9 mouse cellular contexts compared by ENCODE assay signal in genomic region chr5:134747512-134747893, GRCm38 (mm10). TPM values are rescaled to one million over a fixed set of nuclear protein-coding genes. Genes with fewer than 3 reads are reported as not detected.
DNase-seq lines count a peak whose midpoint lies in the region; ATAC-seq lines count a peak whose summit lies in the region.
"Had no signal": no experiment of that assay in that cellular context is flagged by ENCODE, and none has a peak within 500 bp of the region (broad histone marks: within the 10 kb centered on the region; RNA-seq: fewer than 3 reads in every experiment).

No protein-coding gene starts in this region.

- no peak for ATAC-seq in megakaryocyte-erythroid progenitor cell, adult 5-6 weeks (replicated peaks; ENCODE audit: low FRiP score, low TSS enrichment, poor library complexity, severe bottlenecking)

- peaks cover 59% of the 10 kb centered on the region for H3K27me3 ChIP-seq in hindbrain, embryonic 10.5 days (ENCODE audit: insufficient read depth, poor library complexity, severe bottlenecking)

- H3K9me3 ChIP-seq in hindbrain, embryonic 10.5 days = no peaks in the 10 kb centered on the region

- H3K27ac ChIP-seq in hindbrain, embryonic 10.5 days = peak overlapping the region; percentile 82

- 7% methylated on average over 5 of the region's 11 CpGs for whole genome bisulfite sequencing in hindbrain, embryonic 10.5 days

- H3K4me1 ChIP-seq in hindbrain, embryonic 10.5 days (replicated peaks) = peaks cover 25% of the 10 kb centered on the region

- peak overlapping the region; percentile 52 for H3K4me3 ChIP-seq in hindbrain, embryonic 10.5 days

- H3K36me3 ChIP-seq in hindbrain, embryonic 10.5 days = no peaks in the 10 kb centered on the region

- peak; percentile 61 for DNase-seq in layer of hippocampus, adult 11-12 months (ENCODE audit: low spot score)
- no peak for DNase-seq in layer of hippocampus, adult 9-10 months (ENCODE audit: low spot score)
- DNase-seq in frontal cortex, postnatal 14 days (ENCODE audit: low spot score in 2 of 2) = peak; percentile 53 to 64
- no peak for DNase-seq in hindbrain, embryonic 10.5 days (ENCODE audit: low spot score)
- DNase-seq in layer of hippocampus, adult 9-11 months = peak; percentile 63
- DNase-seq in lung, adult 18-20 months = peak; percentile 90 to 94
- peak; percentile 81 for DNase-seq in ovary, postnatal 36 days (ENCODE audit: low spot score)

RNA-seq across cellular contexts. Expression of gene Eln, which starts 0.4 kb away (rescaled TPM):
- 1.2 and 2.3 TPM in 2 replicates for polyA plus RNA-seq in hindbrain, embryonic 10.5 days (2016; fragmentation: Nextera tagmentation; extraction: Ambion mirVana)
- not detected in 2 replicates for total RNA-seq in megakaryocyte-erythroid progenitor cell, adult 5-6 weeks (2014; fragmentation: Nextera tagmentation)
- total RNA-seq in megakaryocyte-erythroid progenitor cell, adult 5-6 weeks (2017) = not detected in 2 replicates
- polyA plus RNA-seq: C2C12 had no signal

RNA-seq across cellular contexts. Expression of gene Limk1, which starts 59.1 kb away (rescaled TPM):
- polyA plus RNA-seq in hindbrain, embryonic 10.5 days (2016; fragmentation: Nextera tagmentation; extraction: Ambion mirVana) = 8.6 and 16.3 TPM in 2 replicates
- total RNA-seq in megakaryocyte-erythroid progenitor cell, adult 5-6 weeks (2014; fragmentation: Nextera tagmentation) = 6.9 and 8.4 TPM in 2 replicates
- 3.3 and 3.8 TPM in 2 replicates for total RNA-seq in megakaryocyte-erythroid progenitor cell, adult 5-6 weeks (2017)

Comparison
In these comparisons a context has a peak if more than half of its experiments do, and no peak if none do; other contexts are left out.
1. DNase-seq: peak in layer of hippocampus, adult 11-12 months (single experiment), frontal cortex, postnatal 14 days (2 of 2), layer of hippocampus, adult 9-11 months (single experiment), lung, adult 18-20 months (2 of 2) and ovary, postnatal 36 days (single experiment); none in layer of hippocampus, adult 9-10 months (single experiment) and hindbrain, embryonic 10.5 days (single experiment).